Mouse (Mus musculus) hindbrain, embryonic 15.5 days (tissue): ENCODE results near the gene Rbl2. TPM values are rescaled to one million over a fixed set of nuclear protein-coding genes. Genes with fewer than 3 reads are reported as not detected.

Experiments used
- ATAC-seq: fragments of 200-750 bp; cut with Nextera tagmentation; 2 replicates; pipeline ENCODE4 v1.8.0; 2017; ENCODE audit warnings: low read depth, moderate number of reproducible peaks, moderate TSS enrichment; ENCODE audit not compliant: low FRiP score
- H3K27ac ChIP-seq: fragments of 300-500 bp; sonication (generic); replicated peaks from 2 replicates; pipeline ENCODE4 v1.5.1; 2015; ENCODE audit warnings: mild to moderate bottlenecking, inconsistent platforms
- H3K27me3 ChIP-seq: fragments of 300-500 bp; sonication (generic); 2 replicates; pipeline ENCODE4 v1.6.1; 2015; ENCODE audit warnings: control low read depth, inconsistent platforms
- H3K36me3 ChIP-seq: fragments of 300-500 bp; sonication (generic); 2 replicates; pipeline ENCODE4 v1.6.1; 2015; ENCODE audit warnings: control low read depth, inconsistent platforms
- H3K4me1 ChIP-seq: fragments of 300-500 bp; sonication (generic); replicated peaks from 2 replicates; pipeline ENCODE4 v1.6.1; 2015; ENCODE audit warnings: control low read depth, inconsistent platforms
- H3K4me2 ChIP-seq: fragments of 300-500 bp; sonication (generic); 2 replicates; pipeline ENCODE4 v1.6.1; 2015; ENCODE audit warnings: moderate library complexity, mild to moderate bottlenecking, inconsistent platforms
- H3K4me3 ChIP-seq: fragments of 300-500 bp; sonication (generic); 2 replicates; pipeline ENCODE4 v1.5.1; 2015; ENCODE audit warnings: mild to moderate bottlenecking, inconsistent platforms
- H3K9ac ChIP-seq: fragments of 300-500 bp; sonication (generic); 2 replicates; pipeline ENCODE4 v1.6.1; 2015; ENCODE audit warnings: inconsistent platforms
- H3K9me3 ChIP-seq: fragments of 300-500 bp; sonication (generic); 2 replicates; pipeline ENCODE4 v1.6.1; 2016; ENCODE audit warnings: control low read depth, inconsistent platforms
- WGBS: fragments of 180-500 bp; shearing (Covaris S2); methylation state at CpG from one replicate; pipeline ENCODE4 v1.1.7; 2015; 5-methylcytosine and 5-hydroxymethylcytosine counted together
- polyA plus RNA-seq: library from polyadenylated mRNA; unstranded; fragments of >200 nt; fragmentation: Nextera tagmentation; extraction: Ambion mirVana; gene quantifications from 2 replicates; pipeline ENCODE4 v1.2.1, GENCODE M21; 2015

Rbl2 gene
- polyA plus RNA-seq, 1 experiment from 2014 or later: 22.0 TPM

- Histone ChIP-seq H3K36me3 (peaks cover 53% of the 10 kb centered on the region), H3K27ac (no peak overlapping the region), H3K27me3 (no peaks in the 10 kb centered on the region), H3K9ac (no peak overlapping the region), H3K4me2 (no peak overlapping the region), H3K4me3 (no peak overlapping the region), H3K4me1 (no peaks in the 10 kb centered on the region), H3K9me3 (no peaks in the 10 kb centered on the region)
- no peak for ATAC-seq
- WGBS: 92% methylated on average over 5 of the region's 5 CpGs
These were observed 44.6 kb downstream of the Rbl2 start for GRCm38 (mm10) chr8:91114428-91114827.

- Histone ChIP-seq H3K9me3 (no peaks in the 10 kb centered on the region), H3K36me3 (peaks cover 57% of the 10 kb centered on the region), H3K9ac (no peak overlapping the region), H3K4me2 (no peak overlapping the region), H3K4me3 (no peak overlapping the region), H3K27me3 (no peaks in the 10 kb centered on the region), H3K4me1 (no peaks in the 10 kb centered on the region), H3K27ac (no peak overlapping the region)
- WGBS: 72% methylated on average over 11 of the region's 11 CpGs
- ATAC-seq: no peak
These were observed 45.1 kb downstream of the Rbl2 start for GRCm38 (mm10) chr8:91114910-91115309.

GRCm38 (mm10) chr8:91117537-91117936 is 47.7 kb downstream of the Rbl2 start:
- H3K9ac ChIP-seq: no peak overlapping the region
- 95% methylated on average over 4 of the region's 4 CpGs for WGBS
- H3K27me3 ChIP-seq: no peaks in the 10 kb centered on the region
- no peak overlapping the region for H3K4me2 ChIP-seq
- H3K36me3 ChIP-seq: peaks cover 73% of the 10 kb centered on the region
- no peaks in the 10 kb centered on the region for H3K4me1 ChIP-seq
- H3K9me3 ChIP-seq: no peaks in the 10 kb centered on the region
- no peak overlapping the region for H3K4me3 ChIP-seq
- ATAC-seq: no peak
- no peak overlapping the region for H3K27ac ChIP-seq

- no peaks in the 10 kb centered on the region for H3K4me1 ChIP-seq
- 73% methylated on average over 3 of the region's 3 CpGs for WGBS
These were observed 48.3 kb downstream of the Rbl2 start for GRCm38 (mm10) chr8:91118131-91118530.

GRCm38 (mm10) chr8:91124315-91124714 is 54.5 kb downstream of the Rbl2 start:
- H3K27me3 ChIP-seq: no peaks in the 10 kb centered on the region
- no peaks in the 10 kb centered on the region for H3K9me3 ChIP-seq
- no peak overlapping the region for H3K4me3 ChIP-seq
- H3K9ac ChIP-seq: no peak overlapping the region
- 94% methylated on average over 5 of the region's 5 CpGs for WGBS
- H3K4me2 ChIP-seq: no peak overlapping the region
- no peaks in the 10 kb centered on the region for H3K4me1 ChIP-seq
- H3K27ac ChIP-seq: no peak overlapping the region
- peaks cover 85% of the 10 kb centered on the region for H3K36me3 ChIP-seq
- no peak for ATAC-seq

More at GRCm38 (mm10) chr8:91118131-91118530, 48.3 kb downstream of the Rbl2 start:
- no peak overlapping the region for H3K4me2 ChIP-seq
- no peak overlapping the region for H3K27ac ChIP-seq
- H3K27me3 ChIP-seq: no peaks in the 10 kb centered on the region
- H3K36me3 ChIP-seq: peaks cover 75% of the 10 kb centered on the region
- no peak overlapping the region for H3K4me3 ChIP-seq
- ATAC-seq: no peak
- H3K9ac ChIP-seq: no peak overlapping the region
- H3K9me3 ChIP-seq: no peaks in the 10 kb centered on the region

GRCm38 (mm10) chr8:91126786-91127185 is 56.9 kb downstream of the Rbl2 start:
- 94% methylated on average over 8 of the region's 8 CpGs for WGBS
- no peaks in the 10 kb centered on the region for H3K27me3 ChIP-seq
- ATAC-seq: no peak

GRCm38 (mm10) chr8:91132731-91133130 is 62.9 kb downstream of the Rbl2 start:
- Histone ChIP-seq H3K9ac (peak overlapping the region; percentile 80; the same call in 1 of the 2 replicates), H3K27me3 (no peaks in the 10 kb centered on the region), H3K4me1 (peaks cover 24% of the 10 kb centered on the region), H3K36me3 (peaks cover 19% of the 10 kb centered on the region), H3K9me3 (no peaks in the 10 kb centered on the region), H3K4me2 (peak overlapping the region; percentile 70), H3K4me3 (peak overlapping the region; percentile 84), H3K27ac (no peak overlapping the region)
- 79% methylated on average over 4 of the region's 4 CpGs for WGBS
- no peak for ATAC-seq

More at GRCm38 (mm10) chr8:91126786-91127185, 56.9 kb downstream of the Rbl2 start:
- no peaks in the 10 kb centered on the region for H3K9me3 ChIP-seq
- peaks cover 8% of the 10 kb centered on the region; the same call in 1 of the 2 replicates for H3K4me1 ChIP-seq
- no peak overlapping the region for H3K4me3 ChIP-seq
- no peak overlapping the region for H3K27ac ChIP-seq
- peaks cover 68% of the 10 kb centered on the region for H3K36me3 ChIP-seq
- H3K9ac ChIP-seq: no peak overlapping the region
- H3K4me2 ChIP-seq: no peak overlapping the region

GRCm38 (mm10) chr8:91133441-91134069 is 63.7 kb downstream of the Rbl2 start:
- H3K9ac ChIP-seq: peak overlapping the region; percentile 80
- no peaks in the 10 kb centered on the region for H3K27me3 ChIP-seq
- peak overlapping the region; percentile 70 for H3K4me2 ChIP-seq
- WGBS: under 1% methylated on average over 57 of the region's 58 CpGs
- H3K27ac ChIP-seq: peak overlapping the region; percentile 85
- peaks cover 24% of the 10 kb centered on the region for H3K4me1 ChIP-seq
- no peak for ATAC-seq
- no peaks in the 10 kb centered on the region for H3K9me3 ChIP-seq
- H3K4me3 ChIP-seq: peak overlapping the region; percentile 84
- peaks cover 12% of the 10 kb centered on the region for H3K36me3 ChIP-seq

- Histone ChIP-seq H3K4me3 (peak overlapping the region; percentile 84), H3K27me3 (no peaks in the 10 kb centered on the region), H3K9ac (peak overlapping the region; percentile 21; the same call in 1 of the 2 replicates), H3K4me1 (peaks cover 24% of the 10 kb centered on the region), H3K9me3 (no peaks in the 10 kb centered on the region), H3K27ac (peak overlapping the region; percentile 85), H3K36me3 (peaks cover 8% of the 10 kb centered on the region), H3K4me2 (peak overlapping the region; percentile 70)
- ATAC-seq: peak; percentile 99
- WGBS: under 1% methylated on average over 24 of the region's 24 CpGs
These were observed 64.2 kb downstream of the Rbl2 start for GRCm38 (mm10) chr8:91134070-91134475.

- WGBS: 41% methylated on average over 12 of the region's 12 CpGs
- peaks cover 2% of the 10 kb centered on the region for H3K36me3 ChIP-seq
- H3K4me3 ChIP-seq: peak overlapping the region; percentile 84
- peaks cover 24% of the 10 kb centered on the region for H3K4me1 ChIP-seq
- H3K9me3 ChIP-seq: no peaks in the 10 kb centered on the region
- peak overlapping the region; percentile 85 for H3K27ac ChIP-seq
- ATAC-seq: no peak
- H3K4me2 ChIP-seq: peak overlapping the region; percentile 70
- 0 out of 2 replicates have a peak overlapping the region, but pooled peaks have one; percentile 21 for H3K9ac ChIP-seq
- no peaks in the 10 kb centered on the region for H3K27me3 ChIP-seq
These were observed 64.8 kb downstream of the Rbl2 start for GRCm38 (mm10) chr8:91134659-91135058.

- no peak overlapping the region for H3K9ac ChIP-seq
- no peak overlapping the region for H3K4me2 ChIP-seq
- WGBS: 66% methylated on average over 14 of the region's 14 CpGs
- H3K4me3 ChIP-seq: no peak overlapping the region
- H3K36me3 ChIP-seq: no peaks in the 10 kb centered on the region
- no peaks in the 10 kb centered on the region for H3K9me3 ChIP-seq
- no peaks in the 10 kb centered on the region for H3K27me3 ChIP-seq
- ATAC-seq: no peak
- peaks cover 24% of the 10 kb centered on the region for H3K4me1 ChIP-seq
- no peak overlapping the region for H3K27ac ChIP-seq
These were observed 65.7 kb downstream of the Rbl2 start for GRCm38 (mm10) chr8:91135308-91136181.

- H3K9ac ChIP-seq: no peak overlapping the region
- no peak overlapping the region for H3K4me2 ChIP-seq
- WGBS: 86% methylated on average over 4 of the region's 4 CpGs
- no peaks in the 10 kb centered on the region for H3K27me3 ChIP-seq
- no peak for ATAC-seq
- H3K4me3 ChIP-seq: no peak overlapping the region
- H3K36me3 ChIP-seq: no peaks in the 10 kb centered on the region
- no peak overlapping the region for H3K27ac ChIP-seq
- H3K9me3 ChIP-seq: no peaks in the 10 kb centered on the region
- no peaks in the 10 kb centered on the region for H3K4me1 ChIP-seq
These were observed 71.0 kb downstream of the Rbl2 start for GRCm38 (mm10) chr8:91140828-91141227.
